Mouse (Mus musculus): ENCODE results near the gene Fbln1. TPM values are rescaled to one million over a fixed set of nuclear protein-coding genes. Genes with fewer than 3 reads are reported as not detected.

The Fbln1 gene
- polyA plus RNA-seq, 1 experiment from 2014 or later = 115 TPM

DNA sequence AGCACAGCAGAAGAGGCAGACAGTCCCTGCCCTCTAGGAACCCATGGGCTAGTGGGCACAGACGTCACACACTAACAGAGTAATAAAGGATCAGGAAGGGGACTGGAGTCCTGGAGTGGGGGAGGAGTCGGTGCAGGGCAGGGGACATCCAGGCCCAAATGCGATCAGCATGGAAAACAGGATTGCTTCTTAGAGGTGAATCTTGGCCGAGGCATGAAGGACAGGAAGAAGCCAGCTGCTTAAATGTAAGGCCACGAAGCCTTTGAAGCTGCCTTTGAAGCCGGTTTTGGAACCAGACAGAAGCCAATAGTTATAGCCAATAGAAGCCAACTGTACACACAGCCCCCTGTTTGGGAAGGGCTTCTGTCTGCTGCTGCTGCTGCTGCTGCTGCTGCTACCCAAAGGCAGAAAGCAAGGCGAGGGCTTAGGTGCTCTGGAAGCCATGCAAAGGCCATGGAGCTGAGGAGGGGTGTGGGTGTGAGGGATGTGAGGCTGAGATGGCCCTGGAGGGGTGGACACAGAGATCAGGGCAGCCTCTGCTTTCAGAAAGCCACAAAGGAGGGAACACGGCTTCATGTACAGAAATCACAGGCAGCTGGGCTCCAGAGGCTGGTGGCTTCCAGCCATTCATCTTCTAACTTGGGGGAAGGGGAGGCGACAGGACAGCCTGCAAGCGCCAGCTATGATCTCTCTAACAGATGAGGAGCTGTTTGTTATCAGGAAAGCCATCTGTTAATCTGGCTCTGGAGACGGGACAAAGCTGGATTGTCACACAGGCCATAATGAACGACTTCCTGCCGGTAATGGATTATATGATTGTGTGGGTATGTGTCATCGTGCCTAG is 5.1 kb upstream of the Fbln1 start:
- no peak overlapping the region for H3K4me3 ChIP-seq (ENCODE audit: low read depth, low read length)
- no peaks in the 10 kb centered on the region for H3K9me3 ChIP-seq (ENCODE audit: control insufficient read depth, low read length)
- DNase-seq (ENCODE audit: low spot score) (peak; percentile 54), ATAC-seq (ENCODE audit: insufficient read depth, low FRiP score, low TSS enrichment) (no peak)
- 21% methylated on average over 14 of the region's 14 CpGs for WGBS
- peak overlapping the region; percentile 31; the same call in 1 of the 2 replicates for H3K9ac ChIP-seq (ENCODE audit: low read length)
- peaks cover 5% of the 10 kb centered on the region; the same call in 1 of the 2 replicates for H3K4me1 ChIP-seq (ENCODE audit: control insufficient read depth, insufficient read depth, low read length)
- H3K27ac ChIP-seq (ENCODE audit: low read depth, low read length) = peak overlapping the region; percentile 62
- no peaks in the 10 kb centered on the region for H3K36me3 ChIP-seq (ENCODE audit: control insufficient read depth, insufficient read depth, low read length)
- no peak overlapping the region for H3K4me2 ChIP-seq (ENCODE audit: low read depth)
- no peaks in the 10 kb centered on the region for H3K27me3 ChIP-seq (ENCODE audit: control insufficient read depth, insufficient read depth, low read length)

DNA sequence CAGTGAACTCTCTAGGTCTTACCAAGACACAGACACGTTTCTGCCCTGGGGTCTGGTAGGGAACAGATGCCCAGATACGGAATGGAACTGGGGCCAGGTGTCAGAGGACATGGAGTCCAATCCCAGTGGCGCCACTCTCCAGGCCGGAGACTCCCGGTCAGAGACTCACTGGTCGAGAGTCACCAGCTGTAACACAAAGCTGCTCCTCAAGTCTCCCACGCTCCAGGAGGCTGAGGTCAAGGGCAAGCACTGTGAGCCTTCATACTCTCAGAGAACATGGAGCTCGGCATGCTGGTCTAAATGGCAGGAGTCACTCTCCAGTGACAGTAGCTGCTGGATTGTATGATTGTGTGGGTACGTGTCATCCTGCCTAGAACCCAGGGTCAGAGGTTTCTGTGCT is 3.5 kb upstream of the Fbln1 start:
- Histone ChIP-seq H3K4me1 (ENCODE audit: control insufficient read depth, insufficient read depth, low read length) (peaks cover 13% of the 10 kb centered on the region), H3K4me2 (ENCODE audit: low read depth) (no peak overlapping the region), H3K36me3 (ENCODE audit: control insufficient read depth, insufficient read depth, low read length) (no peaks in the 10 kb centered on the region), H3K9ac (ENCODE audit: low read length) (no peak overlapping the region), H3K4me3 (ENCODE audit: low read depth, low read length) (no peak overlapping the region), H3K27me3 (ENCODE audit: control insufficient read depth, insufficient read depth, low read length) (no peaks in the 10 kb centered on the region), H3K27ac (ENCODE audit: low read depth, low read length) (no peak overlapping the region), H3K9me3 (ENCODE audit: control insufficient read depth, low read length) (no peaks in the 10 kb centered on the region)
- WGBS = 73% methylated on average over 9 of the region's 9 CpGs
- DNase-seq (ENCODE audit: low spot score) (no peak), ATAC-seq (ENCODE audit: insufficient read depth, low FRiP score, low TSS enrichment) (no peak)

GRCm38 (mm10) chr15:85202787-85203186 is 3.0 kb upstream of the Fbln1 start:
- 55% methylated on average over 5 of the region's 5 CpGs for WGBS
- DNase-seq (ENCODE audit: low spot score) (no peak), ATAC-seq (ENCODE audit: insufficient read depth, low FRiP score, low TSS enrichment) (no peak)
- Histone ChIP-seq H3K27me3 (ENCODE audit: control insufficient read depth, insufficient read depth, low read length) (no peaks in the 10 kb centered on the region), H3K4me2 (ENCODE audit: low read depth) (no peak overlapping the region), H3K9me3 (ENCODE audit: control insufficient read depth, low read length) (no peaks in the 10 kb centered on the region), H3K4me1 (ENCODE audit: control insufficient read depth, insufficient read depth, low read length) (peaks cover 18% of the 10 kb centered on the region), H3K36me3 (ENCODE audit: control insufficient read depth, insufficient read depth, low read length) (no peaks in the 10 kb centered on the region), H3K4me3 (ENCODE audit: low read depth, low read length) (no peak overlapping the region), H3K9ac (ENCODE audit: low read length) (no peak overlapping the region), H3K27ac (ENCODE audit: low read depth, low read length) (no peak overlapping the region)

- Histone ChIP-seq H3K4me2 (ENCODE audit: low read depth) (no peak overlapping the region), H3K27me3 (ENCODE audit: control insufficient read depth, insufficient read depth, low read length) (no peaks in the 10 kb centered on the region), H3K9ac (ENCODE audit: low read length) (no peak overlapping the region), H3K9me3 (ENCODE audit: control insufficient read depth, low read length) (no peaks in the 10 kb centered on the region), H3K4me1 (ENCODE audit: control insufficient read depth, insufficient read depth, low read length) (peaks cover 21% of the 10 kb centered on the region), H3K4me3 (ENCODE audit: low read depth, low read length) (no peak overlapping the region), H3K36me3 (ENCODE audit: control insufficient read depth, insufficient read depth, low read length) (no peaks in the 10 kb centered on the region), H3K27ac (ENCODE audit: low read depth, low read length) (no peak overlapping the region)
- no peak for DNase-seq (ENCODE audit: low spot score)
- no peak for ATAC-seq (ENCODE audit: insufficient read depth, low FRiP score, low TSS enrichment)
- WGBS = 41% methylated on average over 8 of the region's 8 CpGs
Observed at GRCm38 (mm10) chr15:85204383-85204782, 1.4 kb upstream of the Fbln1 start.

- H3K27ac ChIP-seq (ENCODE audit: low read depth, low read length) = no peak overlapping the region
- DNase-seq (ENCODE audit: low spot score) (no peak), ATAC-seq (ENCODE audit: insufficient read depth, low FRiP score, low TSS enrichment) (no peak)
- peaks cover 17% of the 10 kb centered on the region for H3K4me1 ChIP-seq (ENCODE audit: control insufficient read depth, insufficient read depth, low read length)
- peak overlapping the region; percentile 93 for H3K9ac ChIP-seq (ENCODE audit: low read length)
- H3K36me3 ChIP-seq (ENCODE audit: control insufficient read depth, insufficient read depth, low read length) = no peaks in the 10 kb centered on the region
- no peaks in the 10 kb centered on the region for H3K27me3 ChIP-seq (ENCODE audit: control insufficient read depth, insufficient read depth, low read length)
- peak overlapping the region; percentile 90 for H3K4me2 ChIP-seq (ENCODE audit: low read depth)
- H3K4me3 ChIP-seq (ENCODE audit: low read depth, low read length) = peak overlapping the region; percentile 61
- H3K9me3 ChIP-seq (ENCODE audit: control insufficient read depth, low read length) = no peaks in the 10 kb centered on the region
- WGBS = 3% methylated on average over 3 of the region's 3 CpGs
Observed at GRCm38 (mm10) chr15:85206703-85207075, 940 bp downstream of the Fbln1 start.

- ATAC-seq (ENCODE audit: insufficient read depth, low FRiP score, low TSS enrichment) (no peak), DNase-seq (ENCODE audit: low spot score) (no peak)
- H3K27me3 ChIP-seq (ENCODE audit: control insufficient read depth, insufficient read depth, low read length) = no peaks in the 10 kb centered on the region
- WGBS = 5% methylated on average over 3 of the region's 3 CpGs
- H3K4me2 ChIP-seq (ENCODE audit: low read depth) = peak overlapping the region; percentile 90
- H3K4me1 ChIP-seq (ENCODE audit: control insufficient read depth, insufficient read depth, low read length) = peaks cover 17% of the 10 kb centered on the region
- peak overlapping the region; percentile 61 for H3K4me3 ChIP-seq (ENCODE audit: low read depth, low read length)
- H3K9me3 ChIP-seq (ENCODE audit: control insufficient read depth, low read length) = no peaks in the 10 kb centered on the region
- H3K27ac ChIP-seq (ENCODE audit: low read depth, low read length) = peak overlapping the region; percentile 49; the same call in 1 of the 2 replicates
- H3K36me3 ChIP-seq (ENCODE audit: control insufficient read depth, insufficient read depth, low read length) = no peaks in the 10 kb centered on the region
- H3K9ac ChIP-seq (ENCODE audit: low read length) = peak overlapping the region; percentile 93
Observed at GRCm38 (mm10) chr15:85207081-85207480, 1.3 kb downstream of the Fbln1 start.

GRCm38 (mm10) chr15:85207763-85208162 is 2.0 kb downstream of the Fbln1 start:
- Histone ChIP-seq H3K4me1 (ENCODE audit: control insufficient read depth, insufficient read depth, low read length) (peaks cover 17% of the 10 kb centered on the region), H3K27me3 (ENCODE audit: control insufficient read depth, insufficient read depth, low read length) (no peaks in the 10 kb centered on the region), H3K4me2 (ENCODE audit: low read depth) (peak overlapping the region; percentile 90), H3K9me3 (ENCODE audit: control insufficient read depth, low read length) (no peaks in the 10 kb centered on the region), H3K27ac (ENCODE audit: low read depth, low read length) (peak overlapping the region; percentile 9; the same call in 1 of the 2 replicates), H3K4me3 (ENCODE audit: low read depth, low read length) (peak overlapping the region; percentile 61), H3K9ac (ENCODE audit: low read length) (peak overlapping the region; percentile 93), H3K36me3 (ENCODE audit: control insufficient read depth, insufficient read depth, low read length) (no peaks in the 10 kb centered on the region)
- no peak for ATAC-seq (ENCODE audit: insufficient read depth, low FRiP score, low TSS enrichment)
- DNase-seq (ENCODE audit: low spot score) = peak; percentile 31
- 6% methylated on average over 2 of the region's 2 CpGs for WGBS

DNA sequence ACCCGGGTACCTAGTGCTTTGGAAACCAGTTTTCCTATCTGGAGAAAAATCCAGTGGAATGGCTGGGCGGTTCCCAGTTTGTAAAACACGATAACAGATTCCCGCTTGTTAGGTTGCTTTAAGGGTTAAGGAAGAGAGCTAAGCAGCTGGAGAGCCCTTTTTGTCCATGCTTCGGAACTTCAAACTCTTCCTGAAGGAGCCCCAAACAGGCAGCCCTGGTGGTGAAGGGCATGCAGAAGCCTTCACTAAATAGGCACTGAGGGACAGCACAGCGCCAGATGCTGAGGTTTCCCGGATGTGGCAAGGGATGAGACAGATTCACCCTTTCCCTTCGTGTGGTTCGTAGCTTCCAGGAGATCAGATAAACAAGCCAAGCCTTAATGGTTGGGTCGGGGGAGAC is 2.6 kb downstream of the Fbln1 start:
- Histone ChIP-seq H3K36me3 (ENCODE audit: control insufficient read depth, insufficient read depth, low read length) (no peaks in the 10 kb centered on the region), H3K4me1 (ENCODE audit: control insufficient read depth, insufficient read depth, low read length) (peaks cover 17% of the 10 kb centered on the region), H3K27me3 (ENCODE audit: control insufficient read depth, insufficient read depth, low read length) (no peaks in the 10 kb centered on the region), H3K9me3 (ENCODE audit: control insufficient read depth, low read length) (no peaks in the 10 kb centered on the region), H3K27ac (ENCODE audit: low read depth, low read length) (0 out of 2 replicates have a peak overlapping the region, but pooled peaks have one; percentile 9), H3K9ac (ENCODE audit: low read length) (peak overlapping the region; percentile 26; the same call in 1 of the 2 replicates), H3K4me3 (ENCODE audit: low read depth, low read length) (peak overlapping the region; percentile 61; the same call in 1 of the 2 replicates), H3K4me2 (ENCODE audit: low read depth) (peak overlapping the region; percentile 90)
- ATAC-seq (ENCODE audit: insufficient read depth, low FRiP score, low TSS enrichment) (no peak), DNase-seq (ENCODE audit: low spot score) (no peak)
- 29% methylated on average over 10 of the region's 10 CpGs for WGBS

DNA sequence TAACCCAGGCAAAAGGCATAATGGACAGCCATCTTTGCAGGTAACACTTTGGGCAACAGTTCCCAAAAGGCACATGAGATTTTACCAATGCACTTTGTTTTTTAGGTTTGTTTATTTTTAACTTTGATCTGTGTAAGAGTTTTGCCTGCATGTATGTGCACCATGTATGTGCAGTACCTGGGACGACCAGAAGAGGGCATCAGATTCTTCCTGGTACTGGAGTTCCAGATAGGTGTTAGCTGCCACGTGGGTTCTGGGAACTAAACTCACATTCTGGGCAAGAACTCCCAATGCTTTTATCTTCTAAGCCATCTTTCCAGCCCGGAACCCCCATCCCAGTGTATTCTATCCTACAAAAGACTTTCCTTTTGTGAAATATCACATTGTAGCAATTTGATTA is 3.6 kb downstream of the Fbln1 start:
- 86% methylated on average over 3 of the region's 3 CpGs for WGBS
- Histone ChIP-seq H3K27me3 (ENCODE audit: control insufficient read depth, insufficient read depth, low read length) (no peaks in the 10 kb centered on the region), H3K9me3 (ENCODE audit: control insufficient read depth, low read length) (no peaks in the 10 kb centered on the region), H3K9ac (ENCODE audit: low read length) (no peak overlapping the region), H3K27ac (ENCODE audit: low read depth, low read length) (no peak overlapping the region), H3K4me1 (ENCODE audit: control insufficient read depth, insufficient read depth, low read length) (peaks cover 17% of the 10 kb centered on the region), H3K4me3 (ENCODE audit: low read depth, low read length) (no peak overlapping the region), H3K36me3 (ENCODE audit: control insufficient read depth, insufficient read depth, low read length) (no peaks in the 10 kb centered on the region), H3K4me2 (ENCODE audit: low read depth) (no peak overlapping the region)
- ATAC-seq (ENCODE audit: insufficient read depth, low FRiP score, low TSS enrichment) = no peak
- no peak for DNase-seq (ENCODE audit: low spot score)

Measured in neural tube, embryonic 11.5 days (tissue).